Mouse (Mus musculus): ENCODE results near the gene Idh2.
A peak's percentile ranks its signal among the peaks of the same experiment; 100 is the strongest.
"Not testable (repeated sequence)": the region's sequence is repeated elsewhere in the genome, so short reads cannot be mapped to it uniquely, and the experiment has no call there.

Idh2 gene

GRCm38 (mm10) chr7:80058405-80059063, 56.7 kb downstream of the Idh2 start:
- DNase-seq, result no peak

GRCm38 (mm10) chr7:80057781-80058180, 57.4 kb downstream of the Idh2 start:
- DNase-seq, result no peak

- DNase-seq, result no peak
These were observed 58.0 kb downstream of the Idh2 start for GRCm38 (mm10) chr7:80057002-80057691.

- DNase-seq, result no peak
These were observed 59.4 kb downstream of the Idh2 start for GRCm38 (mm10) chr7:80055781-80056180.

- peak; percentile 6 for DNase-seq
These were observed 62.0 kb downstream of the Idh2 start for GRCm38 (mm10) chr7:80053147-80053546.

- DNase-seq, result peak; percentile 7
These were observed 62.9 kb downstream of the Idh2 start for GRCm38 (mm10) chr7:80052261-80052660.

- peak; percentile 10 for DNase-seq
These were observed 63.4 kb downstream of the Idh2 start for GRCm38 (mm10) chr7:80051835-80052234.

- not testable (repeated sequence) for DNase-seq
These were observed 64.8 kb downstream of the Idh2 start for GRCm38 (mm10) chr7:80050382-80050781.

- no peak for DNase-seq
These were observed 65.4 kb downstream of the Idh2 start for GRCm38 (mm10) chr7:80049746-80050145.

- DNase-seq, result no peak
These were observed 68.2 kb downstream of the Idh2 start for GRCm38 (mm10) chr7:80047041-80047440.
